Mouse (Mus musculus): ENCODE measurements at regions not wholly inside any gene's neighbourhood (a gene's known extent, or its start where the extent isn't known, plus 50 kb on each side); places are given as distances from the start of the nearest gene placed in this dataset.

- TF ChIP-seq EP300 (IDR thresholded peaks at IDR 0.05; ENCODE audit: insufficient read depth, low read depth, low read length), result no peak
- TF ChIP-seq POLR2A (IDR thresholded peaks at IDR 0.05; ENCODE audit: insufficient read depth, low read length), result no peak
- no peak for TF ChIP-seq CTCF (IDR thresholded peaks at IDR 0.05; ENCODE audit: low read depth, low read length)
These were observed 1314.5 kb upstream of the Gm7489 start for GRCm38 (mm10) chr15:52570256-52570655.

All from ES-Bruce4 (cell line).